Mouse (Mus musculus) thymus, postnatal 0 days (tissue): ENCODE data around the gene Rad17. TPM values are rescaled to one million over a fixed set of nuclear protein-coding genes. Genes with fewer than 3 reads are reported as not detected.
A peak's percentile ranks its signal among the peaks of the same experiment; 100 is the strongest.

Experiments used
- DNase-seq: peaks from one replicate; pipeline ENCODE4 v3.0.0-alpha.2; 2015; ENCODE audit warnings: low spot score
- polyA plus RNA-seq: library from polyadenylated mRNA; unstranded; fragments of >200 nt; fragmentation: Nextera tagmentation; extraction: Ambion mirVana; gene quantifications from 2 replicates; pipeline ENCODE4 v1.2.1, GENCODE M21; 2015

The Rad17 gene
- 21.7 and 25.2 TPM in 2 replicates for polyA plus RNA-seq

- peak; percentile 95 for DNase-seq
Observed at GRCm38 (mm10) chr13:100650550-100651438, at the start of gene Rad17, which contains the start of gene Ak6. Gene Rad17, minus strand, starts transcription at chr13:100651051. Gene Ak6, plus strand, starts transcription at chr13:100650979.

DNA sequence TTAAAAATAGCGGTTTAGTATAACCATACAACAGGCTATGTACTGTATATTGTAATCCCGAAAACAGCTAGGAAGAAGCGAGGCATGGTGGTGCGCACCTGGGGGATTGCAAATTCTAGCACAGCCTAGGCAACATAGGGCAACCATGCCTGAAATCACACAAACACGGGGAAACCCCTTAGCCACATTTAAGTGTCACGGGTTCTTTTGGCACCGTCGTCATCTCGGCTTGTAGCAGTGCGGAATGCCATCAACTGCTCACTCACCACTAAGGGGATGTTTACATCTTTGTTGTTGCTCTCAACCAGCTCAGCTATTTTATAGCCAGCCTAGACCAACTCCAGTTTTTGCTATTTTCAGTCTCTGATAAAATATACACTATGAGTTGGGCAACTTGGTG, 48.0 kb upstream of the Rad17 start:
- no peak for DNase-seq

- no peak for DNase-seq
Observed at GRCm38 (mm10) chr13:100697541-100697940, 46.7 kb upstream of the Rad17 start.

GRCm38 (mm10) chr13:100687513-100687912, 36.7 kb upstream of the Rad17 start:
- no peak for DNase-seq

- peak; percentile 20 for DNase-seq
Observed at GRCm38 (mm10) chr13:100684355-100684754, 33.5 kb upstream of the Rad17 start.

DNA sequence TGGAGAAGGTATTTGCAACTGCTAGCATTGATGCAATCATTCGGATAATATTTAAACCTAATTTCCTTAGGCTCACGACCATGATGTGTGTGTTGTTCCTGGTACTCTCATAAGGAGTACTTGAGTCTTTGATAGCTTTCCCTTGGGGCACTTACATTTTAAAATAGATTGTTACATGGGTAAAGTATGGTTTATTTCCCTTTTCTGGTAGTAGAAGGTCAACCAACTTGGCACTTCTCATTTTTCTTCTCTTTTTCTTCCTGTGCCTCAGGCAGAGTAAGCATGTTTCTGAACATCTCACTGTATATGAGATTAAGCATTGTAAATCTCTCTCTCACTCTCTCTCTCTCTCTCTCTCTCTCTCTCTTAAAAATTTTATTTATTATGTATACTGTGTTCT, 32.0 kb upstream of the Rad17 start:
- no peak for DNase-seq

GRCm38 (mm10) chr13:100681615-100682014, 30.8 kb upstream of the Rad17 start:
- DNase-seq = no peak

DNA sequence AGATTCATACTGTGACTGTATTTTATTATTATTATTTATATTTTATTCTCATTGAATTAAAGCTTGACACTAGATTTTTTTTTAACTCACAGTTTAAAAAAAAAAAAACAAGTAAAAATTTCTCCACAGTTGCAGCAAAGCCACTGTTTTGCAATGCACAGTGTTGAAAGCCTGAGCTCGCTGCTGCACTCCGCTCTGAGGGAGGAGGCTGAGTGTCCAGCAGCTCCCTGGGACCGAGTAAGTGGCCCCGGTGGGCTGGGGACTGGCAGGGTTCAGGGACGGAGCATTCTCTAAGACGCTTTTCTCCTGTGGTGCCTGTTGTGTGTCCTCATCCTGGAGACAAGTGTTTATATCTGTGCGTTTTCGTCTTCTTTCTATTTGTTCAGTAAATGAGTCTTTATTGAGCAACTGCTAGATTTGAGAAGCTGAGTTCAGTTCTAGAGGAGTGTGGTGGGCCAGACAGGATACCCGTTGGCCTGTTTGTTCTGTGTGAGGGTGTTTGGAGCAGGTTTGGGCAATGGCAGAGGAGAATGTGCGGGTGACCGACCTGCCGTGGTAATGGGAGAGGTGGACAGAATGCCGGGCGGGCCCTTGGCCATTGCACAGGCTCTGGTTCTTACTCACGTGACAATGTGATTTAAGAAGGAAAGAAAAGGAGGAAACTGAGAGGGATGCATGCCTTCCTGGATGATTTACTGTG, 25.2 kb upstream of the Rad17 start:
- DNase-seq = no peak

DNA sequence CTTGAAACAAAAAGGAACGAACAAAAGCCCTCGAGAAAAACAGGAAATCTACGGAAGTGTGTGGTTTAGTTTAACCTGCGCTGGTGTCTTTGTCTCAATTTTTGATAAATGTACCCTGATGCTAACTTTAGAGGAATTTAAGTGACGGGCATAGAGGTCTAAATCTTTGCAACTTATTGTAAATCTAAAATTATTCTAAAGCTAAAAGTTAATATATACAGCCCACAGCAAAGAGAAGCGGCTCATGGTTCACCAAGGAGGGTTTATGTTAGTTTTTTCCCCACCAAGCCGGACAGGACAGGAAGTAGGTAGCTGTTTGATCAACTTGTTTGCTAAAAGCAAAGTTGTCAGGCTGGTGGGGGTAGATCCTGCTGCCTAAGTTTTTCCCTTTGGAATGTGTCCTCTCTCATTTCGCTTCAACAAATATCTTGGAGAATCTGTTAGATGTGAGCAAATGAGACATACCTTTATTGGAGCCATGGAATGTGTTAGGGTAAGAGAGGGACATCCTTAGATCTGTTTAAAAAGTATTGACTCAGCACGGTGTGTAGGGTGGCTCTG, 19.4 kb upstream of the Rad17 start:
- DNase-seq = peak; percentile 45

- peak; percentile 50 for DNase-seq
Observed at GRCm38 (mm10) chr13:100669291-100670022, 18.6 kb upstream of the Rad17 start, which contains the start of gene Ccdc125. Gene Ccdc125, plus strand, starts transcription at chr13:100669717.

DNA sequence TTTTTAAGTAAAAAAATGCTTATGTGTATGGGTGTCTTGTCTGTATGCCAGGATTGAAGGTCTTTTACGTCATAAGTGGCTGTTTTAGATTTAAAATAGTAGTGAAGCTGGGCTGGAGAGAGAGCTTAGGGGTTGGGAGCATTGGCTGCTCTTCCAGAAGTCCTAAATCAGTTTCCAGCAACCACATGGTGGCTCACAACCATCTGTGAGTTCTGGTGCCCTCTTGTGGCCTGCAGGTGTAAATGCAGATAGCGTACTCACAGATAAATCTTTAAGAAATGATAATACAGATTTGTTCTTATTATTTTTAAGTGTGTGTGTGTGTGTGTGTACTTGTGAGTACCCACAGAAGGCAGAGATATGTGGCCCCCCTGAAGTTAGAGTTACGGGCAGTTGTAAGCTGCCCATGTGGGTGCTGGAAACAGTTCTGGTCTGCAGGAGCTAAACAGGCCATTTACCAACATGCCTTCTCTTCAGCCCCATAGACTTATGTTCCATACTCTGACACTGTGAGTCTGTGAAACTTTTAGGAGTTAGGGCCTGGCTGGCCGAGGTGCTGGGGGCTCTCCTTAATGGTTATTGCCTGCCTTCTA, 9.1 kb upstream of the Rad17 start:
- DNase-seq = peak; percentile 64

DNA sequence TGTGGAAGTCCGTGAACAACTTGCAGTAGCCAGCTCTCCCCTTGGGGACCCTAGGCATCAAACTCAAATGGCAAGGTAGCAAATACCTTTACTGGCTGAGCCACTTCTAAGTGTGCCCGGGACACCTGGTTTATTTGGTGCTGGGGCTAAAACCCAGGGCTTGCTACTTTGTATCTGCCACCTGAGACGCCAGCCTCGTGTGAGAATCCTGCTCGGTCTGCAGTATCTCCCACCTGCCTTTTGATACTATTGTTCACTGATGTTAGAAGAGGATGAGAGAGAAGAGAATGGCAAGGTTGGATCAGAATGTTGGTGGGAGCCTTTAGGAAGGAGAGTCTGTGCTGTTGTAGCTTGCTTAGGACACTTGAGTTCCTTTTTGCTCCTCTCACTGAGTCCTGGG, 7.2 kb upstream of the Rad17 start:
- no peak for DNase-seq

GRCm38 (mm10) chr13:100651439-100652186, 762 bp upstream of the Rad17 start, which contains the start of gene Taf9:
Gene Taf9, plus strand, starts transcription at chr13:100651579.
- no peak for DNase-seq

GRCm38 (mm10) chr13:100648223-100648622, 2.6 kb downstream of the Rad17 start:
- DNase-seq = no peak

GRCm38 (mm10) chr13:100642471-100643209, 8.2 kb downstream of the Rad17 start:
- DNase-seq = no peak

GRCm38 (mm10) chr13:100634106-100634691, 16.7 kb downstream of the Rad17 start:
- DNase-seq = no peak

DNA sequence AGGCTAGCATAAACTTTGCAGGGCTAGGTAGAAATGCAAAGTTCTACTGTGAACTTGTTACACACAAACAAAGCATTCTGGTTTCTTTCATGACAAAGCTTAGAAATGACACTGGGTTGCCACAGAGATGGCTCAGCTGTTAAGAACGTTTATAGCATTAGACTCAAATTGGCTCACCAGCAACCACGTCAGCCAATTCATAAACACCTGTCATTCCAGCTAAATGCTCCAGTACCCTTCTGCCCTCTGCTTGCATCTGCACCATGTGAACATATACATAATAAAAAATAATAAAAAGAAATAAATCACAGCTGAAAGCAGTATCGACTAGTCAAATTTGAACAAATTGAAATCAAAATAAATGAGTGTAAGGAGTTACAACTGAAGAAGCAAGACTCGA, 28.6 kb downstream of the Rad17 start:
- no peak for DNase-seq

DNA sequence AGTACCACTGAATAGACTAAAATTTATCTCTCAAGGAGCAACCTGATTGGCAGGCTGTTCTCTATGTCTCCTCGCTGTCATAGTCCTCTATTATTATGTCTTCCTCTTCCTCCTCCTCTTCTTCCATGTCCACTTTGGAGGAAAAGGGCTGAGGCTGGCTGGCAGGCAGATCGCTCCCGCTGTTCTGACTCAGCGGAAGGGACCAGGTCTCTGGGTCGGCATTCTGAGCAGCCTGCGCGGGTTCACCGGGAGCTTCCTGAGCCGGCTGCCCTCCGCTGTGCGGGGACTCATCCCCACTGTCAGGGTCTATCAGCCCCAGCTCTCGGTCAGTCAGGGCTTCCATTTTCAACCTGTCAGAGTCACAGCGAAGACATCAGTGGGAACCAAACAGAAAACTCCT, 33.3 kb downstream of the Rad17 start:
- DNase-seq = no peak
